Mouse (Mus musculus) erythroblast, embryonic 14.5 days (primary cell): ENCODE data around the gene Atf6.

ENCODE experiments used
- GATA1 ChIP-seq: IDR thresholded peaks from 2 replicates; pipeline ENCODE4 v1.6.1; 2012; ENCODE audit warnings: low read length, inconsistent platforms, mixed read lengths
- TAL1 ChIP-seq: IDR thresholded peaks from 3 replicates; pipeline ENCODE4 v1.6.1; 2012; ENCODE audit warnings: low read length, inconsistent platforms, mixed read lengths

- TF ChIP-seq GATA1, result no peak
- TF ChIP-seq TAL1, result no peak
Measured at GRCm38 (mm10) chr1:170659260-170659659, 208.3 kb downstream of the Atf6 start.
